Mouse (Mus musculus) c-Kit-positive CD71-positive TER-119-positive erythroid progenitor cells, embryonic 14.5 days (primary cell): ENCODE data around the gene E430018J23Rik.
"Not testable (repeated sequence)": the region's sequence is repeated elsewhere in the genome, so short reads cannot be mapped to it uniquely, and the experiment has no call there.

Experiments
- DNase-seq: peaks from one replicate; pipeline ENCODE4 v3.0.0-alpha.2; 2013; ENCODE audit warnings: low spot score

The E430018J23Rik gene

DNA sequence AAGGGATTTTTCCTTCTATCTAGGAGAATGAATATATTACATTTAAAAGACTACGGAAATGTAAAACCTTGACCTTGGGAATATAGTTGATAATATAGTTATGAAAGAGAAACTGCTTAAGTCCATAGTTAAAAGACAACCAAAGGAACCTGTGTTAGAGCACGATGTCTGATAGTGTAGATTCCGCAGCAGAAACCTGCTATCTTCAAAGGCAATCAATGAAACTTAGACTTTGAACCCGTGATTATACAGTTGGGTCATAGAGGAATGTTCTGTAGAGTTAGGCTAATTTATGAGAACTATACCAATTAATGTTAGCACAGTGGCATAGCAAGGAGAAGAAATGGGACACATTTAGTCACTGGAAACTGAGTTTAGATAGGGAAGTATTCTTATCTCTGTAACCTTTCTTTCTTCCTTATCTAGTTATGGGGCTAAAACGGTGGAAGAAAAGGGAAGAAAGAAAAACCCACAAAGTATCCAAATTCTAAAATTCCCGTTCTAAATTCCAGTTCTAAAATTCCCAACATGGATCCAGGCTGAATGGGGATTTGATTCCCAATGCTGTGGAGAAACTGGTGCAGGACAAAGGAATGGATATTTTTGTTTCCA lies 15.0 kb downstream of the E430018J23Rik start:
- no peak for DNase-seq

DNA sequence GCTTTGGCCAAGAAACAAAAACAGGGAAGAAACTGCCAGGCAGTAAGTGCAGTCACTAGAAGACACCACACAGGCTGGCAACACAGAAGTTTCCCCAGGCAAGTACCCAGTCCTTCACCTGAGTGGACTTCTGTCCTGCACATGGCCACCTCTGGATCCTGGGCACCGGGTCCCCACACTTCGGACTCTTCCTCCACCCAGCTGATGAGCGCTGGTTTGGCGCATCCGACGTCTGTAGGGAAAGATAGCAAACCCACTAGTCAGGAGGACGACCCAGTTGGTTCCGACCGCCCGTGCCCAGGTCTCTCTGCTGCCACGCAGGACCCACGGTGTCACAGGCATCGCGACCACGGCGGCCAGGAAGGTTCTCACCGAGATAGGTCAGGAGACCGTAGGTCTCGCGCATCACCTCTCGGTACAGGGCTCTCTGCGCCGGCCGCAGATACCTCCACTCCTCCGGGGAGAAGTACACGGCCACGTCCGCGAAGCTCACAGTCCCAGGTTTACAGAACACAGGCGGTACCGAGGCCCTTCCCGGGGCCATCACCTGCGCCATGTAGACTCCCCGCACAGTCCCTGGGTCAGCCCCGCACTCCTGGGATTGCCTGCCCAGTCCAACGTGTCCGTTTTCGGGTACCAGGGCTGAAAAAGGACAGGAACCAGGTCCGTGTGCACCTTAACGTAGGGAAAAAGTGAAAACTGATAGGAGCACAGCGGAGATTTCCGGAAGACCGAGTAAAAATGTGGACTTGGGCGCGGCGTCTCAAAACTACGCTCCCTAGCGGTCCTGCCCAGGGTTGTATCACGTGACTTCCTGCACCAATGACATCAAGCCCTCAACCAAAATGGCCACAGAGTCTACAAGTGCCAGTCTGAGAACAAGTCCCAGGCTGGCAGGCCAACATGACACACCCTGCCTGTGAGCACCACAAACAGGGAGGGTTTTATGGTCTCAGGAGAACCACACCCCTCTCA lies 17.9 kb downstream of the E430018J23Rik start, which contains the start of gene Zfp747:
Gene Zfp747 (minus strand): TSS at position 780 of the 975 bp plus-strand sequence.
- peak; percentile 96 for DNase-seq

DNA sequence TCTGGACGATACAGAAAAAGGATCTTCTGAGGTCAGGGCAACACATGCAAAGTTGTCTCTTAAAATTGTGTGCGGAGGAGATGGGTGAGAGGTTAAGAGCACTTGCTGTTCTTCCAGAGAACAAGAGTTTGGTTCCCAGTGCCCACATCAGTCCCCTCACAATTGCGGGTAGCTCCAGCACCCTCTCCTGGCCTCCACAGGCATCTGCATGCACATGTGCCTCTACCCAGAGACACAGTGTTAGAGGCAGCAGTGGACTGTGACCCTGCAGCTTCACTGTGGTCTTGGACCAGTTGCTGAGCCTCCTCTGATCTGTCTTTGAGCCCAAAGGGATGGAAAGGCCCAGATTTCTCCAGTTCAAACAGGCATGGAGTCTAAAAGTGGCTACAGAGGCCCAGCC lies 21.6 kb downstream of the E430018J23Rik start:
- DNase-seq: not testable (repeated sequence)

DNA sequence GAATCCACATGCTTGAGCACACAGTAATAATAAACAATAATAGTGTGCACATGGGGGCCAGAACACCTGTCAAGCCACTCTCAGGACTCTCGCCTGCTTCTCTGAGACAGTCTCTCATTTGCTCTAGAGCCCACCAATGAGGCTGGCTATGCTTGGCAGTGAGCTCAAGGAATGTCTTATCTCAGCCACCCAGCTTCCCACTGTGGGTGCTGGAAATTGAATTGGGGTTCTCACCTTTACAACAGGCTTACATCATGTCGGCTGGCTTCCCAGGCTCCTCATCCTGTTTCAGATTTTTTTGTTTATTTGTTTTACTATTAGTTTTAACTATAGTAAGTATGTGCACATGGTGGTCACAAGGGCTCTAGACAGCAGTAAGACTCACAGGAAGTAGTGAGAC lies 22.2 kb downstream of the E430018J23Rik start:
- DNase-seq: no peak

DNA sequence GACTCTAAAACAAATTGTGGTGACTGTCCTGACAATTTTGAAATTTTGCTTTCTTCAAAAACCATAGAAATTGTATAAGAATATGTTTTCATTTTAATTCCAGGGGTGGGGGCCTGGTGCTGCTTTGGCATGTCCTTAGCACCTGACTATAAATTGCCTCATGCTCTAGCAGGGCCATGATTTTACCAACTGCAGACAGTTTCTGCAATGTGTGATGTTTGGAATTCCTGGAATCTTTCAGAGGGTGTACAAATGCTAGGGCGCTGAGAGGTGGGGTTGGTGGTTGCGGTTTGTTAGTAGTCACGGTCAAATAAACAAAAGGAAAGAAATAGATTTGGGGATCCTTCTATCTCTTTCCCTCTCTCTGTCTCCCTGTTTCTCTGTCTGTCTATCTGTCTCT lies 27.2 kb downstream of the E430018J23Rik start:
- no peak for DNase-seq

DNA sequence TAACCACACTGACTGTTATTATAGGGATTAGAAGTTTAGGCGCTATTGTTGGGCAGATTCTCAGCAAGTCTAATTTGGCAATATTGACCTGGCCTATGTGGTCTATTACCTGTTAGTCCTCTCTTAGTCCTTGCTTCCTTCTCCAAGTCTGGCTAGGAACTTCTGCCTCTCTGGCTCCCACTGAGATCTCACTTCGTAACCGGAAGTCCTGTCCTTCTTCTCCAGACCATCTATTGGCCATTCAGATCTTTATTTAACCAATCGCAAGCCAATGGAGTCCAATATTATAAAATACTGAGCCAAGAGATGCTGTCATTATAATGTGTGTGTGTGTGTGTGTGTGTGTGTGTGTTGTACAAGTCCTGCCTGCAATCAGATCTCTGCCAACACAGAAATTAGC lies 29.3 kb downstream of the E430018J23Rik start:
- DNase-seq: no peak

DNA sequence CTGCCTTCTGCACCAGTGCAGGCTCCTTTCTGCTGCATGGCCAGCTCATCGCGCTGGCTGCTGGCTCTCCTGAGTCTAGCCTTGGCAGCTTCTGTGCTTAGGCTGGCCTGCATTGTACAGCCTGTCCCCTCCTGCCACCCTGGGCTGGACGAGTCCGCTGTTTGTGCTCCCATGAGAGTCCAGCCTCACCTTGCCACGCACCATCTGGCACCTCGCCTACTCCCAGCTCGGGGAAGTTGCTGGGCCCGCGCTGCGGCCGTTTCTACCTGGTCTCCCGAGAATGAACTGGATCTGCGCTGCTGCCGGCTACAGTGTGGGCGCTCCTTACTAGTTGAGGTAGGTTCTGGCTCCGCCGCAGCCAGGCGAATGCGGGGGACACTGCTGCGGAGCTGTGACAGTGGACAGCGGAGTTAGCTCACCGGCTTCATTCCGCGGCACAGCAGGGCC lies 29.9 kb downstream of the E430018J23Rik start:
- no peak for DNase-seq

DNA sequence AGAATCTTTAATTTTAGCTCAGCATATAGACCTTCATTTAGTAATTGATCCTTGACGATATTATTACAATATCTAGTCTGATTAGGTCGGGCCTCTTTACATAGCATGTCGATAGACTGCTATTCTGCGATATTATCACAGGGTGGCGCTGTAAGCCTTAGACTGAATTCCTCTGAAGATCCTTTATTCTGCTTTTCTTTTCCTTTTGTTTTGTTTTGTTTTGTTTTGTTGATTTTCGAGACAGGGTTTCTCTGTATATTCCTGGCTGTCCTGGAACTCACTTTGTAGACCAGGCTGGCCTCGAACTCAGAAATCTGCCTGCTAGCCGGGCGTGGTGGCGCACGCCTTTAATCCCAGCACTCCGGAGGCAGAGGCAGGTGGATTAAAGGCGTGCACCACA lies 31.0 kb downstream of the E430018J23Rik start:
- peak; percentile 61 for DNase-seq

DNA sequence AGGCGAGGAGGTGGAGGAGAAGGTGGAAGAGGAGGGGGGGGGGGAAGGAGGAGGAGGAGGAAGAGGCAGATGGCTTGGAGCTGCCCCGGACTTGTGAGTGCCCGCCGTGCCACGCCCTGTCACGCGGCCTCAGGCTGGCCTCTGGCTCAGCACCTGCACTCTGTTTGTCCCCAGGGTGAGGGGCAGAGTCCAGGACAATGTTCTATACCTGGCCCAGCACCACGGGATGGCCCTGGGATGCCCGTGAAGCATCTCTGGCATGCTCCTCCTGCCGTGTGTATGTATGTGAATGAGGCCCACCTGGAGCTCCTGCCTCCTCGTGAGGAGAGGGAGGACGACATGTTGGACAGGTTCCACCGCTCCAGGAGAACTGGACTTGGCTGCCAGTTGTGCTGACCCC lies 32.0 kb downstream of the E430018J23Rik start:
- no peak for DNase-seq

DNA sequence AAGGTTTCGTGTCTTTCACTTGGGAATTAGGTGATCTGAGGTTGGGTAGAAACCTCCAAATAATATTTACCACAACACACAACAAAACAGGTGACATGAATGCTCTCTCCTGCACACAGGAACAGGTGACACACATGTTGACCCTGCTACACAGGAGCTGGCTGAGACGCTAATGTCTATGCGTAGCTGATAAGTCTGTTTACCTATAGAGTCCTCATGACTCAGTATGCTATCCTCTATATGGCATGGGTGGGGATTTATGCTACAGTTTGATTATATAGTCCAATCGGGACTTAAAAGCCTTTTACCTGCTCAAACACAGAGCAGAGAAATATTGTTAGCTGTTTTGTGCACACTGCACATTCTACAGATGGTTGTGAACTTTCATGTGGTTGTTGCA lies 33.2 kb downstream of the E430018J23Rik start:
- DNase-seq: no peak

DNA sequence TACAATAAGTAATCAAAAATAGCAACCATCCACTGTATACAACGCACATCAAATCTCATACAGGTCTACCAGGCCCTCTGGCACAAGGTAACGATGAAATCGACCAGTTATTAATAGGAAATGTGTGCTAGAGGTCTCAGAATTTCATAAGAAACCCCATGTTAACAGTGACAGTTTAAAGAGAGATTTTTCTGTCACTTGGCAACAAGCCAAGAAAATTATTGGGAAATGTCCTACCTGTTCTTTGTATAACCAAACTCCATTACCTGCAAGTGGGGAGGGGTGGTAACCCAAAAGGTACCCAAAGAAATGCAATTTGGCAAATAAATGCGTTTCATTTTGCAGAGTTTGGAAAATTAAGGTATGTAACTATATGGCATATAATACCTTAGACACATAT lies 35.0 kb downstream of the E430018J23Rik start:
- no peak for DNase-seq

DNA sequence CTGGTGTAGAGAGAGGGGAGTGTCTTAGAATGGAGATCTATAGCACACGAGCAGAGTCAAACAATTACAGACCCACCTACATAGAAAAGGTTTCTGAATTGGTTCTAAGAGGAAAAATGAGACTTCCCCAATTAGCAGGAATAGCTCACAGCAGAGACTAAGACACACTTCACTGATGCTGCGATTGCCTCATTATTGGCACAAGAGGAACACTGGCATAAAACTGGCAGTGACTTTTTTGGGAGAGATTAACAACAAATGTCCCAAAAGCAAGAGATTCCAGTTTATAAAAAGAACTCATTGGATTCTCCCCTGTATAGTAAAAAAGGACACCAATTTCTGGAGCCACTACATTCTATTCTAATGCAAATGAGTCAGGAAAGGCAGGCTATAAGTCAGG lies 35.6 kb downstream of the E430018J23Rik start:
- DNase-seq: no peak

DNA sequence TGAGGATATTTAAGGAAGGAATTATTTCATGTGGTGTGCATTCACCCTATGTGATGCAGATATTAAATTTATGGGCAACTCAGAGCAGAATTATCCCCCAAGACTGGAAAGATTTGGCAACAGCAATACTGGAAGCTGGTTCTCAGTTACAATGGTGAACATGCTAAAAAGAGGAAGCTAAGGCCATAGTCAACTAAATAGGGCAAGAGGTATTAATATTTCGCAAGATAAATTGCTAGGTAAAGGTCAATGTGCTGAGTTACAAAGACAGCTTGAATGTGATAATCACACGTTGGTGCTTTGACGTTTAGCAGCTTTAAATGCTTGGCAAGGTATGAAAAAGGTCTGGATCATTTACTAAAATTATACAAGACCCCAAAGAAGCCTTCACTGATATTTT lies 37.6 kb downstream of the E430018J23Rik start:
- DNase-seq: no peak

DNA sequence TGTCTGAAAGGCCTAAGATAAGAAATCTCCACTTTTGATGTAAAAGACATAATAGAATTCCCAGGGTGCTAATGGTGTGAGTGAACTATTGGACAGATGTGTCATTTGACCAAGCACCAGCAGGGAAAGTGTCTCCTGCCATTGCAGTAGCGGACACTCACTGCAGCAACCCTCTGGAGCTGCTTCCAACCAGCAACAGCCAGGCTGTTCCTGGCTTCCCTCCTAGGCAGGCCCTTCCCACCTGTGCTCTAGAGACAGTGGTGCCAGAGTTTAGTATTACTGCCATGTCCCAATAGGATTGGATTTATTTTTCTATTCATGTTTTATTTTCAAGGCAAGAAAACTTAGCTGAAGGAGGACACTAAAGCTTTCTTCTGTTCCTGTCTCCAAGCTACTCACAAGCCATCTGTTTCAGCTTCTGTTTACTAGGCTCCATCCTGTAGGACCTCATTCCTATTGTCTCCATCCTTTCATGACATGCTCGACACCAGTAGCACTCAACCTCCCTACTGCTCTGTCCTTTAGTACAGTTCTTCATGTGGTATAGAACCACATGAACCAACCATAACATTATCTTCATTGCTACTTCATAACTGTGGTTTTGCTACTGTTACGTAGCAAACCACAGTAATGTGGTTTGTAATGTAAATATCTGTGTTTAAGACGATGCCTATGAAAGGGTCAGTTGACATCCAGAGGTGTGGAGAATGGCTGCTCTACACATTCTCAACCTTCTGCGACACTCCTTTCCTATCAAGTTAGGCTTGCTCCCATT lies 42.0 kb downstream of the E430018J23Rik start:
- no peak for DNase-seq

DNA sequence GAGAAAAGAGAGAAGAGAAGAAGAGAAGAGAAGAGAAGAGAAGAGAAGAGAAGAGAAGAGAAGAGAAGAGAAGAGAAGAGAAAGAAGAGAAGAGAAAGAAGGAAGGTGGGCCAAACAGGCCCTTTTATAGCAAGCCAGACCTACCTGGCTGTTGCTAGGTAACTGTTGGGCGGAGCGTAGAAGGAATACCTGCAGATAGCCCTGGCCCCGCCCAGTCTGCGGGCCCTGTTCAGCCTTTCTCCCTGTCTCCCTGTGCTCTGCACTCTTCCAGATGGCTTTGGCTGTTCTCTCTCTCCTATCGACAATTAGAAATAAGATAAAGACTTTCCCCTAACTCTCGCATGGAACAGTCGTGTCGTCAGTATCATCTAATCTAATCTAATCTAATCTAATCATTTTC lies 46.8 kb downstream of the E430018J23Rik start:
- no peak for DNase-seq

DNA sequence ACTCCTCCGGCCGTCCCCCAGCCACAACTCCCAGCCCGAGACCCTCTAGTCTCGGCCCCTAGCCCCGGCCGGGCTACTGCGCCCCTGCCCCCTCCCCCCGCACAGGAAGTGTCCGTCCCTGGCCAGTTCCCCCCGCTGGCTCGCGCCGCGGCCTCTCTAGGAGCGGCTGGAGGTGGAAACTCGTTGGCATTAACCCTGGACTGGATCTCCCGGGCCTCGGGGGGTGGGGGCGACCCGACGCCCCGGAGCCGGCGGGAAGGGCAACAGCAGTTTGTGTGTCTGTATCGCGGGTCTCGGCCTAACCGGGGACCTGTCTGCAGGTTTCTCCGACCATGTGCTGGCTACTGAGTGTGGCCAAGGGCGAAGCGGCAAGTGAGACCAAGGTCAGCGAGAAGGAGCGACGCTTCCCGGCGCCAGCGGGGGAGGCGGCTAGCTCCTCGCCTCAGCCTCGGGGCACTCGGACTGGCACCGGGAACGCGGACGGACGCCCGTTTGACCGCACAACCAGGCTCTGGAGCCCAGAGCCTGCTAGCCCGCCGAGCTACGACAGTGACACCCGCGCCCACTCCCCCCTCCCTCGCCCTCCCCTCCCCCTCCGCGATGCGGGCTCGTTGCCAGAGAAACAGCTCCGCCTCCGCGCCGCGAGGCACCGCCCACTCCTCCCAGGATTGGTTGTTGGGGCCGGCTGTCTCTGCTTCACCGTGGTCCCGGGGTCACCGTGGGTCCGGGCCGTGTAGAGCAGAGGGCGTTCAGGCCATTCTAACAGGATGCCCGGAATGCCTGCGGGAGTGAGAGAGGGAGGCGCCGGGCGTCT lies 47.7 kb downstream of the E430018J23Rik start, which contains the start of gene Zfp768:
Gene Zfp768 (minus strand): TSS at position 78 of the 814 bp plus-strand sequence.
- DNase-seq: peak; percentile 79

DNA sequence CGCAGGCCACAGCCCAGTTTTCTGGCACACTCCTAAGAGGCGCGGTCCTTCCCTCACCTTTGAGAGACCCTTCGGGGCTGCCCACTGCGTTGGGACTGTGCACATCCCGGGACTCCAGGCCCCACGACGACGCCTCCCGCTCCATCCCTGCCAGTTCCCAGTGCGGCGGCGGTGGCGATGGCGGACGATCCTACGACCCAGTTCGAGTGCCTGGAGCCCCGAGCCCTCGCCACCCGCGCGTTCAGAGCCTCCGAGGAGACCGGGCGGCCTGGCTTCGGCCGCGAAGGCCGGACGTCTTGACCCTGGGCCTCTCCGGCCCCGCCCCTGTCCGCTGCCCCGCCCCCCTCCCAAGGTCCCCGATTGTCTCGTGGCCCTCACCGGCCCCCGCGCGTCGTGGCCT lies 48.3 kb downstream of the E430018J23Rik start:
- no peak for DNase-seq

DNA sequence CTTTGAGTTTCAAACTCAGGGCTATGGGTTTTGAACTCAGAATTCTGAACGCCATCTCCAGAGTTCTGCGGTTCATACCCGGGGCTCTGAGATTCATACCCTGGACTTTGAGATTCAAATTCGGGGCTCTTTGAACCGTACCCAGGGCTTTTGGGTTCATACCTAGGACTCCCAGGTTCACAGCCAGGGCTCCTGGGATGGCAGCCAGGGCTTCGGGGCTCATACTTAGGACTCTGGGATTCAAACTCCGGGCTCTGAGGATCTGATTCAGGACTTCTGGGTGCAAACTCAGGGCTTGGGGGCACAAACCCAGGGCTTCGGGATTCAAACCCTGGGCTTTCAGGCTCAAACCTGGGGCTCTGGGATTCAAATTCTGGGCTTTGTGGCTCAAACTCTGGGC lies 49.1 kb downstream of the E430018J23Rik start:
- DNase-seq: no peak

DNA sequence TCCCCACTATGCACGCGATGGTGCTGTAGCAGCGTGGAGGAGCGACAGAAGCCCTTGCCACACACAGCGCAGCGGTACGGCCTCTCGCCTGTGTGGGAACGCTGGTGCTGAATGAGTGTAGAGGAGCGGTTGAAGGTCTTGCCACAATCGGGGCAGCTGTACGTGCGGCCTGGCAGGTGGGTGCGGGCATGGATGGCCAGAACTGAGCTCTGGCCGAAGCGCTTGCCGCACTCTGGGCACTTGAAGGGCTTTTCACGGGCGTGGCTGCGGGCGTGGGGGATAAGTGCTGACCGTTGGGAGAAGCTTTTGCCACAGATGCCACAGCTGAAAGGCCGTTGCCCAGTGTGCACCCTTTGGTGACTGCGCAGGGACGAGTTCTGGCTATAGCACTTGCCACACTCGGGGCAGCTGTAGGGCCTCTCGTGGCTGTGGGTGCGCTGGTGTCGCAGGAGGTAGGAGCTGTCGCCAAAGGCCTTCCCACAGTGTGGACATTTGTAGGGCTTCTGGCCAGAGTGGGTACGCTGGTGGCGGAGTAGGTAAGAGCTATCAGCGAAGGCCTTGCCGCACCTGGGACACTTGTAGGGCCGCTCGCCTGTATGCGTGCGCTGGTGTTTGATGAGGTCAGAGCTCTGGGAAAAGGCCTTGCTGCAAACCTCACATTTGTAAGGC lies 49.9 kb downstream of the E430018J23Rik start:
- DNase-seq: no peak

DNA sequence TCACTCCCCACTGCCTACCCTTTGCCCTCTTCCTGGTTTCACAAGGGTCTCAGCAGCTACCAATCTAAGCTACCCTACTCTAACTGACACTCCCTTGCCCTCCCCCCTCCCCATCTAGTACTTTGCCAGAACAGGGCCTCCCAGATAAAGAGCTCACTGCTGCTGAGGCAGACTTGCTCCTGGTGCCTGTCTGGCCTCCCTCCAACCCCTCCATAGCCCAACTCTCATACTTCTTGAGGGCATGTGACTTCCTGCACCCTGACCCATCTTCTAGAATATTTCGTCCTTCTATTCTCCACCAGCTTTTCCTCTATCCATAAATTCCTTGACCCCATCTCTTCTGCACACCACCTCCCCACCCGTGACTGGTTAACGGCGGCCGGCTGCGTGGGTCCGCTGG lies 50.5 kb downstream of the E430018J23Rik start:
- no peak for DNase-seq

DNA sequence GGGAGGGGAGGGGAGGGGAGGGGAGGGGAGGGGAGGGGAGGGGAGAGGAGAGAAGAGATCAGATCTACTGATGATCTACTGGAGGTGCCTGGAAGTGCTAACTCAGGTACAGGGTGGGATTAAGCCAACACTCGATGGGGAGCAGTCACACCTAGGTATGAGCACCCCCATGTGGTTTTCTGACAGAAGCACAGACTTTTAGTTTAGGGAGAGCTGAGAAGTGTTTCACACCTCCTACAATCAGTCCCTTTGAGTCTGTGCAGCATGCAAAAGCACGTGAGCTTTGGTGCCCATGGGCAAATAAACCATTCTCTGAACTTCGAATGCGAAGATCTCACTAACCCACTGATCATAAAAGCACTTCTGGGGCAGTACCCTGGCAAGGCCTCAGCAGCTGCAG lies 51.1 kb downstream of the E430018J23Rik start:
- DNase-seq: no peak
